Mouse (Mus musculus): ENCODE data around the gene Akt3. TPM values are rescaled to one million over a fixed set of nuclear protein-coding genes. Genes with fewer than 3 reads are reported as not detected.
A peak's percentile ranks its signal among the peaks of the same experiment; 100 is the strongest.

The Akt3 gene
- polyA plus RNA-seq, 1 experiment = 8.7 TPM

DNA sequence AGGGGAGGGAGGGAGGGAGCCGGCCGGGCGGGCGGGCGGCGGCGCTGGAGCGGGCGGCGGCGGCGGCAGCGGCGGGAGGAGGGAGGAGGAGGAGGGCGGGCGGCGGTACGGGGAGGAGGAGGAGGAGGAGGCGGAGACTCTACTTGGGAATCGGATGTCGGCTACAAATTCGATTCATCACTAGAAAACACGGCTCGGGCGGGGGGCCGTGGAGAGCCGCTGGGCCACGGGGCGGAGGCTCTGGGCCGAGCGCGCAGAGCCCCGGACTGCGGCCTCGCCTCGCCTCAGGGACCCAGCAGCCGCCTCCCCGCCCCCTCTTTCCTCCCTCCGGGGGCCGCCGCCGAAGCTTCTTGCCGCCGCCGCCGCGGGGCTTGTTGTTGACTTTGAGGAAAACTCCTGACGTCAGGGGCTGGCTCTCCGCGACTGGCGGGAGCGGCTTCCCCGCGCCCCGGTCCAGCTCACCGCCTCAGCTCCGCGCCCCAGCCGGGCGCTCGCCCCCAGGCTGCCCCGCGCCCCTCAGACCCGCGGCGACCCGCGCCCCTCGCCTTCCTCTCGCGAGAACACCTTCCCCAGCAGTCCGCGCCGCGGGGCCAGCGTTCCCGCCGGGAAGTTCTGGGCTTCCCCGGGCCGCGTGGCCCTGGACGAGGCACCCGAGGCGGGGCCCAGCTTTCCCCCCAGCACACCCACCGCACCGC lies 487 bp upstream of the Akt3 start:
- TF ChIP-seq E2F4 (IDR thresholded peaks at IDR 0.05; ENCODE audit: insufficient read depth) (no peak), POLR2A (IDR thresholded peaks at IDR 0.05; ENCODE audit: insufficient read length, low read depth) (peak; percentile 63)
- H3K4me2 ChIP-seq (ENCODE audit: low read depth) = peak overlapping the region; percentile 82
- peak overlapping the region; percentile 25 for H3K4me3 ChIP-seq
- H3K36me3 ChIP-seq (ENCODE audit: control insufficient read depth, insufficient read depth) = no peaks in the 10 kb centered on the region
- H3K27me3 ChIP-seq (ENCODE audit: control insufficient read depth, insufficient read depth, insufficient read length) = no peaks in the 10 kb centered on the region
- H3K79me2 ChIP-seq (ENCODE audit: control insufficient read depth, insufficient read depth) = peaks cover 35% of the 10 kb centered on the region
- peak overlapping the region; percentile 0 for H3ac ChIP-seq (ENCODE audit: control insufficient read depth, insufficient read length)

DNA sequence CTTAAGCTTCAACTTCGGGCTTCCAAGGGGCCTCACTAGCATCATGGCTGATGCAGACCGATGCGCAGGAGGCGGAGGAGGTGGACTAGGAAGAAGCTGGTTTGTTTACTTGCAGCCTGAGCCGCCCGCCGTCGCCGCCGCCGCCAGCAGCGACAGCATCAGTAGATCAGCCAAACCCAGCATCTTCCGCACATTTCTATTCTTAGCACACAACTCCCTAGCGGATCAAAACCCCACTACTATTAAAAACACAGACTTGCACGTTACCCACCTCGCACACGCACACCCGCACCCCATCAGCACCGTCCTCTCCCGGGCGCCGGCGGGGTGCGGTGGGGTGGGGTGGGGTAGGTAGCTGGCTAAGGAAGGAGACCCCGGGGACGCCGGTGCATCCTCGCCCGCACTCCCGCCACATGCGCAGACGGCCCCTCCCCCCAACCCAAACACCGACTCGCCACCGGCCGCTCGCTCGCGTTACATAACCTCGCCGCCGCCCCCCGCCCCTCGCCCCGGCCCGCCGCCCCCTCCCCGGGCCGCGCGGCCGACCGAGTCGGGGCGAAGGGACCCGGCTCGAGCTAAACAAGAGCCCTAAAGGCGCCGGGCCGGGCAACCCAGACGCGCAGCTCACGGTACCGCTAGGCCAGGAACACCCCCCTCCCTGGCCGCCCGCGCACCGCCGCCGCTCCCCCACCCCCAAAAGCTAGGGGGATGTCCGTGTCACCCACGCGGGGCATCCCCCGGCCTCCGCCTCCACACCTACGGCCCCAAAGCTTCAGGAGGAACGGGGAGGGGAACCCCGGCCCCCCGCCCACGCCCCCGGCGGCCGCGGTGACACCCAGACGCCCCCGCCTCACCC lies 597 bp downstream of the Akt3 start:
- peak overlapping the region; percentile 62 for H3K4me2 ChIP-seq (ENCODE audit: low read depth)
- H3ac ChIP-seq (ENCODE audit: control insufficient read depth, insufficient read length) = peak overlapping the region; percentile 0
- H3K36me3 ChIP-seq (ENCODE audit: control insufficient read depth, insufficient read depth) = no peaks in the 10 kb centered on the region
- H3K79me2 ChIP-seq (ENCODE audit: control insufficient read depth, insufficient read depth) = peaks cover 39% of the 10 kb centered on the region
- H3K4me3 ChIP-seq = peak overlapping the region; percentile 25
- no peaks in the 10 kb centered on the region for H3K27me3 ChIP-seq (ENCODE audit: control insufficient read depth, insufficient read depth, insufficient read length)
- TF ChIP-seq MYOG (IDR thresholded peaks at IDR 0.05; ENCODE audit: control insufficient read depth in 1 of 3, insufficient read depth in 1 of 3, insufficient read length in 2 of 3, low read depth in 2 of 3) (no peak), CEBPB (IDR thresholded peaks at IDR 0.05; ENCODE audit: insufficient read depth, poor library complexity, severe bottlenecking) (no peak)

DNA sequence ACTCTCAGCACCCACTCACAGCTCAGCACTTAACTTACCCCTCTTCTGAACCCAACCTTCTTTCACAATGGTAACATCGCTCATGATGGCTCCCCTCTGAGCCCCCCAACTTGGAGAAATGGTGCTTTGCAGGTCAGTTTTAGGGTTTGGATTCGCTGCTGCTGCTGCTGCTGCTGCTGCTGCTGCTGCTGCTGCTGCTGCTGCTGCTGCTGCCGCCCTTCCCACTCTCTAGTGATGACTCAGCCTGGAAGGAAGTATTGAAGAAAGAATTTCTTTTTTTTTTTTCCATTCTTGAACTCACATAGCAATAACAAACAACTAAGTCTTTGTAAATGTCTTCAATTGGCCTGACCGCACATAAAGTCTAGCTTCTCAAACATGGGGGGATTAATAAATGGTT lies 9.4 kb downstream of the Akt3 start:
- Histone ChIP-seq H3K4me2 (ENCODE audit: low read depth) (peak overlapping the region; percentile 55), H3ac (ENCODE audit: control insufficient read depth, insufficient read length) (no peak overlapping the region), H3K36me3 (ENCODE audit: control insufficient read depth, insufficient read depth) (no peaks in the 10 kb centered on the region), H3K4me3 (no peak overlapping the region), H3K27me3 (ENCODE audit: control insufficient read depth, insufficient read depth, insufficient read length) (no peaks in the 10 kb centered on the region), H3K79me2 (ENCODE audit: control insufficient read depth, insufficient read depth) (peaks cover 28% of the 10 kb centered on the region)
- TF ChIP-seq SRF (IDR thresholded peaks at IDR 0.05; ENCODE audit: control insufficient read depth, insufficient read length, low read depth) = no peak
- no peak for TF ChIP-seq MAX (IDR thresholded peaks at IDR 0.05; ENCODE audit: low read depth)
- TF ChIP-seq USF1 (IDR thresholded peaks at IDR 0.05; ENCODE audit: low read depth) = no peak
- no peak for TF ChIP-seq CEBPB (IDR thresholded peaks at IDR 0.05; ENCODE audit: insufficient read depth, poor library complexity, severe bottlenecking)
- no peak for TF ChIP-seq POLR2AphosphoS2 (IDR thresholded peaks at IDR 0.05; ENCODE audit: insufficient read length, low read depth)
- no peak for TF ChIP-seq REST (IDR thresholded peaks at IDR 0.05; ENCODE audit: insufficient read depth, insufficient read length)
- TF ChIP-seq MYOD1 (IDR thresholded peaks at IDR 0.05; ENCODE audit: control insufficient read depth in 1 of 3, insufficient read length in 2 of 3, low read depth in 2 of 3) = no peak
- TF ChIP-seq TCF12 (IDR thresholded peaks at IDR 0.05; ENCODE audit: insufficient read depth, poor library complexity, severe bottlenecking) = no peak
- no peak for TF ChIP-seq POLR2A (IDR thresholded peaks at IDR 0.05; ENCODE audit: insufficient read length, low read depth)
- TF ChIP-seq E2F4 (IDR thresholded peaks at IDR 0.05; ENCODE audit: insufficient read depth) = no peak
- no peak for TF ChIP-seq MYOG (IDR thresholded peaks at IDR 0.05; ENCODE audit: control insufficient read depth in 1 of 3, insufficient read depth in 1 of 3, insufficient read length in 2 of 3, low read depth in 2 of 3)
- TF ChIP-seq TCF3 (IDR thresholded peaks at IDR 0.05; ENCODE audit: insufficient read length, low read depth) = no peak

DNA sequence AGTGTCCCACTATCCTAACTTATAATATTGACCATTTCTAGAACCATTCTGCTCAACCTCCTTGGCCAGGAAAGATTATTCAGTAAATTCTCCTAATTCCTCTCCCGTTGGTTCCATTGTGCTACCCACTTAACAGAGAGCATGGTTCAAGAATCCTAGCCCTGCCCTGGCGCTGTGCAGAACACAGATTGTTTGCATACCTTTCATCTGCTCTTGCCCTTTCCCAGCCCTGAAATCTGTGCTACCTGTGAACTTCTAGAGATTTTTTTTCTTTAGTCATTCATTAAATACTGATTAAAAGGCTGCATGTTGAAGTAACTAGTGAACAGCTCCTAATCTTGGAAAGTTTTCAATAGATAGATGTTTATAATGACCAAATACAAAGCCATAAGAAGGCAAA lies 19.6 kb downstream of the Akt3 start:
- no peak overlapping the region for H3K4me3 ChIP-seq
- TF ChIP-seq MYOG (IDR thresholded peaks at IDR 0.05; ENCODE audit: control insufficient read depth in 1 of 3, insufficient read depth in 1 of 3, insufficient read length in 2 of 3, low read depth in 2 of 3) (no peak), CEBPB (IDR thresholded peaks at IDR 0.05; ENCODE audit: insufficient read depth, poor library complexity, severe bottlenecking) (no peak), TCF12 (IDR thresholded peaks at IDR 0.05; ENCODE audit: insufficient read depth, poor library complexity, severe bottlenecking) (no peak), REST (IDR thresholded peaks at IDR 0.05; ENCODE audit: insufficient read depth, insufficient read length) (no peak), E2F4 (IDR thresholded peaks at IDR 0.05; ENCODE audit: insufficient read depth) (no peak), USF1 (IDR thresholded peaks at IDR 0.05; ENCODE audit: low read depth) (no peak), POLR2A (IDR thresholded peaks at IDR 0.05; ENCODE audit: insufficient read length, low read depth) (no peak), SRF (IDR thresholded peaks at IDR 0.05; ENCODE audit: control insufficient read depth, insufficient read length, low read depth) (no peak), MAX (IDR thresholded peaks at IDR 0.05; ENCODE audit: low read depth) (no peak), POLR2AphosphoS2 (IDR thresholded peaks at IDR 0.05; ENCODE audit: insufficient read length, low read depth) (no peak), MYOD1 (IDR thresholded peaks at IDR 0.05; ENCODE audit: control insufficient read depth in 1 of 3, insufficient read length in 2 of 3, low read depth in 2 of 3) (no peak)
- no peak overlapping the region for H3K4me2 ChIP-seq (ENCODE audit: low read depth)
- no peak overlapping the region for H3ac ChIP-seq (ENCODE audit: control insufficient read depth, insufficient read length)
- H3K79me2 ChIP-seq (ENCODE audit: control insufficient read depth, insufficient read depth) = peaks cover 4% of the 10 kb centered on the region
- H3K27me3 ChIP-seq (ENCODE audit: control insufficient read depth, insufficient read depth, insufficient read length) = no peaks in the 10 kb centered on the region
- no peaks in the 10 kb centered on the region for H3K36me3 ChIP-seq (ENCODE audit: control insufficient read depth, insufficient read depth)

DNA sequence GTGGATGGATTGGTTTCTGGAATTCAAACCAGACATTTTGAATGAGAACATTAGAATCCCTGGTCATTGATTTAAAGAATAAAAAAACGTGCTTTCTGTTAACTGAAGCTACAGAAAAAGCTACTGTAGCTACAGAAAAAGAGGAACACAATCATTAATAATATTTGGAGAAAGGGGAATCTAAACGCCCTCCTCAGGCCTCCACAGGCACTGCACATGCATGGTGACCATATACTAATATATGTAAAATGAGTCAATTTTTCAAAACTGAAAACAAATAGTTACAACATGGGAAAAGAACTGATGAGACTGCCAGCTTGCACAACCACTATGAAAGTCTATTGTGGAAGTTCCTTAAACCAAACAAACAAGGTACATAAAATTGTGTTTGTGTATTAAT lies 21.3 kb downstream of the Akt3 start:
- H3K36me3 ChIP-seq (ENCODE audit: control insufficient read depth, insufficient read depth) = no peaks in the 10 kb centered on the region
- no peak for TF ChIP-seq MYOD1 (IDR thresholded peaks at IDR 0.05; ENCODE audit: control insufficient read depth in 1 of 3, insufficient read length in 2 of 3, low read depth in 2 of 3)
- TF ChIP-seq REST (IDR thresholded peaks at IDR 0.05; ENCODE audit: insufficient read depth, insufficient read length) = no peak
- no peak for TF ChIP-seq E2F4 (IDR thresholded peaks at IDR 0.05; ENCODE audit: insufficient read depth)
- TF ChIP-seq CEBPB (IDR thresholded peaks at IDR 0.05; ENCODE audit: insufficient read depth, poor library complexity, severe bottlenecking) = no peak
- TF ChIP-seq SRF (IDR thresholded peaks at IDR 0.05; ENCODE audit: control insufficient read depth, insufficient read length, low read depth) = no peak
- no peak for TF ChIP-seq MYOG (IDR thresholded peaks at IDR 0.05; ENCODE audit: control insufficient read depth in 1 of 3, insufficient read depth in 1 of 3, insufficient read length in 2 of 3, low read depth in 2 of 3)
- no peaks in the 10 kb centered on the region for H3K27me3 ChIP-seq (ENCODE audit: control insufficient read depth, insufficient read depth, insufficient read length)
- no peak overlapping the region for H3K4me2 ChIP-seq (ENCODE audit: low read depth)
- no peak overlapping the region for H3K4me3 ChIP-seq
- H3ac ChIP-seq (ENCODE audit: control insufficient read depth, insufficient read length) = no peak overlapping the region
- H3K79me2 ChIP-seq (ENCODE audit: control insufficient read depth, insufficient read depth) = peaks cover 4% of the 10 kb centered on the region

All from myocyte (in vitro differentiated cells).